In the genomic region with DNA sequence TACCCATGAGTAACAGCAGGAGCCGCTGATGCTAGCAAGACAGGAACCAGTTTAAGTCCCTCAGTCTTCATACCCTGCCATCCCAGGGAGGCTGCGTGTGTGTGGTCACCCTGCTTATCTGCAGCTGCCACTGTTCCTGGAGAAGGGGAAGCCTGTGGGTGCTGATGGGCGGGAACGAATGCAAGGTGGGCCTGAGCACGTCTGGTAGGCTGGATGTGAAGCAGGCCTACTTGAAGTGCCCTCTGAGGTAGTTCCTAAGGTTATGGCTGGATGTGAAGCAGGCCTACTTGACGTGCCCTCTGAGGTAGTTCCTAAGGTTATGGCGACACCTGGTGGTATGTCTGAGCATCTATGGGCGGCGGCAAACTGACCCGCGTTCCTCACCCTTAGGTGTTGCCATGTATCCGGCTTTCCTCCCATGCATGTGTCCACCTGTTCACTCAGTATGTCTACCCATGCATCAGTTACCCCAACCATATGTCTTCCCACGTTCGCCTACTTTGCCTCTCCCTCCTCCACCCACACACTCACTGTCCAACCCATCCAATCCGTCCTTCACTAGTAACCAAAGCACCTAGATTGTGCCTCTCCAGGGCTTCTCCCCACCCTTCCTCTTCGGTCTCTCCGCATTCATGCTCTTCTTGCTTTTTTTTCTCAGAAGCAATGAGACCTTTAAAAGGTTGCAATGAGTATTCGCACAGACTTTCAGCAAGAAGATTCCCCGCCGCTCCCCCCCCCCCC, we compare ENCODE assay signal across 8 mouse cellular contexts. TPM values are rescaled to one million over a fixed set of nuclear protein-coding genes. Genes with fewer than 3 reads are reported as not detected.
DNase-seq lines count a peak whose midpoint lies in the region; ATAC-seq lines count a peak whose summit lies in the region.

No protein-coding gene starts in this region.

- H3K4me1 ChIP-seq in intestine, embryonic 15.5 days (replicated peaks): no peaks in the 10 kb centered on the region
- peaks cover 9% of the 10 kb centered on the region for H3K4me1 ChIP-seq in midbrain, embryonic 10.5 days

- H3K36me3 ChIP-seq in intestine, embryonic 15.5 days: no peaks in the 10 kb centered on the region
- H3K36me3 ChIP-seq in midbrain, embryonic 10.5 days: no peaks in the 10 kb centered on the region

- no peak overlapping the region for H3K27ac ChIP-seq in intestine, embryonic 15.5 days
- no peak overlapping the region for H3K27ac ChIP-seq in midbrain, embryonic 10.5 days (replicated peaks)

- 0 out of 2 replicates have a peak overlapping the region, but pooled peaks have one; percentile 30 for H3K4me2 ChIP-seq in intestine, embryonic 15.5 days (replicated peaks)

- WGBS in intestine, embryonic 15.5 days: 22% methylated on average over 20 of the region's 20 CpGs
- 26% methylated on average over 20 of the region's 20 CpGs for whole genome bisulfite sequencing in midbrain, embryonic 10.5 days

- peak; percentile 80 for ATAC-seq in intestine, embryonic 15.5 days

- no peaks in the 10 kb centered on the region for H3K9me3 ChIP-seq in intestine, embryonic 15.5 days
- no peaks in the 10 kb centered on the region for H3K9me3 ChIP-seq in midbrain, embryonic 10.5 days (replicated peaks)

- peaks cover 3% of the 10 kb centered on the region for H3K27me3 ChIP-seq in intestine, embryonic 15.5 days (replicated peaks)
- H3K27me3 ChIP-seq in midbrain, embryonic 10.5 days (ENCODE audit: low read depth, poor library complexity, severe bottlenecking): peaks cover 24% of the 10 kb centered on the region

- H3K9ac ChIP-seq in intestine, embryonic 15.5 days: no peak overlapping the region

- peak; percentile 79 for DNase-seq in adrenal gland, adult 2 months
- peak; percentile 83 for DNase-seq in embryo, embryonic 11 days
- DNase-seq in gastrocnemius, postnatal 4 days (ENCODE audit: low spot score in 2 of 2): peak; percentile 48 to 75
- peak; percentile 61 to 79 for DNase-seq in left cerebral cortex, postnatal 14 days (ENCODE audit: low spot score in 2 of 2)
- DNase-seq in midbrain, embryonic 10.5 days (ENCODE audit: low spot score): peak; percentile 76
- peak; percentile 30 to 48 for DNase-seq in right cerebral cortex, postnatal 36 days (ENCODE audit: low spot score in 2 of 2)
- peak; percentile 57 to 76 for DNase-seq in urinary bladder, postnatal 4 days (ENCODE audit: low spot score in 2 of 2)

- intact Hi-C loops in left cerebral cortex, postnatal 14 days (cut with DNase I): loop anchor here (1.0 to 10.0 kb wide), 3 partner anchors 66 to 323 kb away; a partner anchor contains a TSS

- H3K4me3 ChIP-seq in intestine, embryonic 15.5 days (replicated peaks): no peak overlapping the region
- H3K4me3 ChIP-seq in midbrain, embryonic 10.5 days: no peak overlapping the region

RNA-seq across cellular contexts. Expression of a gene that starts 30.4 kb away (rescaled TPM):
- total RNA-seq in adrenal gland, adult 2 months (2021): 1 to 10 TPM; 5.6 to 7.8 TPM
- polyA plus RNA-seq in adrenal gland, adult 2 months (2012; rRNA removed): 28.8 and 41.6 TPM in 2 replicates
- 1 to 10 TPM; 8.0 to 9.5 TPM for total RNA-seq in gastrocnemius, postnatal 4 days (2021)
- polyA plus RNA-seq in intestine, embryonic 15.5 days (2015; fragmentation: Nextera tagmentation; extraction: Ambion mirVana): 3.3 and 4.5 TPM in 2 replicates
- 100 to 1,000 TPM; 288 to 326 TPM for total RNA-seq in left cerebral cortex, postnatal 14 days (2021)
- 6.9 and 9.2 TPM in 2 replicates for polyA plus RNA-seq in midbrain, embryonic 10.5 days (2016; fragmentation: Nextera tagmentation; extraction: Ambion mirVana)

Comparison
In these comparisons a context has a peak if more than half of its experiments do, and no peak if none do; other contexts are left out.
1. RNA of a gene that starts 30.4 kb away (total RNA-seq): 288 to 326 TPM in left cerebral cortex, postnatal 14 days; 8.0 to 9.5 TPM in gastrocnemius, postnatal 4 days and 5.6 to 7.8 TPM in adrenal gland, adult 2 months; every median in the first group is over 10 times any median in the second.
2. Peak in every context shown above with its lines, with median percentiles within 50 percentile points of each other: DNase-seq.